Mouse (Mus musculus) kidney, adult 2 months (tissue): ENCODE data around the gene Zdhhc16.

ENCODE experiments used
- CTCF ChIP-seq: fragments of 200-500 bp; conservative IDR thresholded peaks from 2 replicates; pipeline ENCODE4 v1.5.1; 2011; ENCODE audit warnings: low read depth, mild to moderate bottlenecking, control low read depth, low read length, moderate library complexity, mixed read lengths; ENCODE audit not compliant: insufficient read depth, insufficient read length
- POLR2A ChIP-seq: fragments of 200-500 bp; IDR thresholded peaks from one replicate; pipeline ENCODE4 v1.6.1; 2011; ENCODE audit warnings: low read depth, low read length, control low read depth

GRCm38 (mm10) chr19:41980819-41981594 lies 47.7 kb downstream of the Zdhhc16 start, which contains the start of gene Mms19:
- TF ChIP-seq POLR2A, result peak; percentile 85
- TF ChIP-seq CTCF, result 0 out of 2 replicates have a peak, but pooled peaks have one; percentile 15
